Mouse (Mus musculus) thymus, adult 2 months (tissue): ENCODE measurements around the gene Ddx51.

Source experiments
- CTCF ChIP-seq: fragments of 200-500 bp; IDR thresholded peaks from 2 replicates; pipeline ENCODE4 v1.5.1; 2012; ENCODE audit warnings: mild to moderate bottlenecking, control low read depth, low read length, moderate library complexity, borderline replicate concordance; ENCODE audit not compliant: control insufficient read depth, poor library complexity, insufficient read depth; ENCODE audit errors: extremely low read depth
- POLR2A ChIP-seq: fragments of 200-500 bp; IDR thresholded peaks from 2 replicates; pipeline ENCODE4 v1.6.1; 2012; ENCODE audit warnings: mild to moderate bottlenecking, low read length, control low read depth, moderate library complexity; ENCODE audit not compliant: control insufficient read depth, poor library complexity, insufficient read depth; ENCODE audit errors: extremely low read depth

DNA sequence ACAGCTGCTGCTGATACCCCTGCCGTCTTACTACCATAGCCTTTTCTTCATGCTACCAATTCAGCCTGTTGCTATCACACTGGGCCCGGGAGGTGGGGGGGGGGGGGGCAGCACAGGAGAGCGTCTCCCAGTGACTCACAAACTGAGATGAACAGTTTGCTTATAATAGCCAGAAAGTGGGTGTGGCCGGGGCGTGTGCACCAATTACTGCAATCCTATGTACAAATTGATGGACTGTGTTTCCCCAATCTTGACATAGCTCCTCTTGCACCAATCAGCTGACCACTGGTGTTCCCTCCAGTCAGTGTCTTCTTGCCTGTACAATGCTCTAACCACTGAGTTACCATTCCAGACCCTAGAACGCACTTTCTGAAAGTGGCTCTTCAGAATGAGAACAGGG lies 44.9 kb upstream of the Ddx51 start:
- TF ChIP-seq CTCF, result no peak
- no peak for TF ChIP-seq POLR2A
